Mouse (Mus musculus): ENCODE measurements at regions not wholly inside any gene's neighbourhood (a gene's known extent, or its start where the extent isn't known, plus 50 kb on each side); places are given as distances from the start of the nearest gene placed in this dataset.

DNA sequence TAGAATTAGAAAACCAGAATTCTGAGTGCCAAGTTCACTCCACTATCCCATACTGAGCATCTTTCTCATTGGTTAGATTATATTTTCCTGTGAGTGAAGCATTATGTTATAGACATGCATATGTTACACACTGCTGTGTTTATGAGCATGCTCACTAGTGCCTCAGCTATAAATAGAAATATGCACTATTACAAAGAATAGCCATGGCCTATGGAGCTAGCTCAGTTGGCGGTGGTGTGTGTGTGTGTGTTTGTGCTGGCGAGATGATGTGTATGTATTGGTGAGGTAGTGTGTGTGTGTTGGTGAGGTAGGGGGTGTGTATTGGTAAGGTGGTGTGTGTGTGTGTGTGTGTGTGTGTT is 106.2 kb downstream of the Sec31a start:
- Histone ChIP-seq H3K4me3 (ENCODE audit: low read depth, low read length) (no peak overlapping the region), H3K4me2 (replicated peaks; ENCODE audit: low read depth, low read length) (no peak overlapping the region), H3K9ac (ENCODE audit: low read depth, low read length) (no peak overlapping the region), H3K9me3 (ENCODE audit: control insufficient read depth, low read length) (no peaks in the 10 kb centered on the region), H3K4me1 (replicated peaks; ENCODE audit: control insufficient read depth, insufficient read depth, low read length) (no peaks in the 10 kb centered on the region), H3K36me3 (ENCODE audit: control insufficient read depth, insufficient read depth, low read length) (no peaks in the 10 kb centered on the region), H3K27me3 (ENCODE audit: control insufficient read depth, insufficient read depth, low read length) (no peaks in the 10 kb centered on the region), H3K27ac (ENCODE audit: low read depth, low read length) (no peak overlapping the region)
- no peak for DNase-seq (ENCODE audit: low spot score)
- 88% methylated on average over 2 of the region's 2 CpGs for WGBS
- ATAC-seq (ENCODE audit: low FRiP score), result no peak

DNA sequence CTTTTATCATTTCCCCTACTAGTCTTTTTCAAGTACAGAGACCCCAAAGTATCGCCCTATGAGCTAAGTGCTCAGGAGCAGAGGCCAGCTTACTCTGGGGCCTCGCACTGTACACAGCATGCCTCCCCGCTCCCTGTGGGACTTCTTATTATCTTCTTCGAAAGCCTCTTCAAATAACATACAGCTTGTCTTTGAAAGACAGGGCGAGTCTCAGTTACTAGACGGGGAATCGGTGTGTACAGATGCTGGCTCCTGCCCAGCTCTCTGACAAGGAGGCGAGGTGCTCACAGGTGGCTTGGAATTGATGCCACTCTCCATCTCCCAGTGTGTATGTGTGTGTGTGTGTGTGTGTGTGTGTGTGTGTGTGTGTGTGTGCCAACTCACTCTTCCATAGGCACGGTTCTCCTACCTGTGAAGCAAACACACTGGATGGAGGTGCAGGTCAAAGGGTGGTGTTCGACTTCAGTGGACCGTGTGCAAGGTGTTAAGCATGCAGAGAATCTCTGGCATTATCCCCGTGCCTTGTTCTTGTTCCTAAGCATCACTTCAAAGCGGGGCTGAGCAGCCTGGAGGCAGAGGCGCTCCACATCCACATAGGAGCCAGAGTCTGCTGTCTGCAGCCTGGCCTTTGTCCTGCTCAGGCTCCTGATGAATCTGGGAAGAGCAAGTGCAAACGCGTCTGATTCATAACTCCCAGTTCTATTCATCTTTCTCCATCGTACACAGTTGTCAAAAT is 106.8 kb downstream of the Sec31a start:
- H3K27ac ChIP-seq (ENCODE audit: low read depth, low read length), result no peak overlapping the region
- no peaks in the 10 kb centered on the region for H3K36me3 ChIP-seq (ENCODE audit: control insufficient read depth, insufficient read depth, low read length)
- H3K4me1 ChIP-seq (replicated peaks; ENCODE audit: control insufficient read depth, insufficient read depth, low read length), result no peaks in the 10 kb centered on the region
- H3K9me3 ChIP-seq (ENCODE audit: control insufficient read depth, low read length), result no peaks in the 10 kb centered on the region
- ATAC-seq (ENCODE audit: low FRiP score), result no peak
- WGBS, result 77% methylated on average over 17 of the region's 17 CpGs
- no peak overlapping the region for H3K4me3 ChIP-seq (ENCODE audit: low read depth, low read length)
- H3K4me2 ChIP-seq (replicated peaks; ENCODE audit: low read depth, low read length), result no peak overlapping the region
- no peaks in the 10 kb centered on the region for H3K27me3 ChIP-seq (ENCODE audit: control insufficient read depth, insufficient read depth, low read length)
- no peak overlapping the region for H3K9ac ChIP-seq (ENCODE audit: low read depth, low read length)
- no peak for DNase-seq (ENCODE audit: low spot score)

DNA sequence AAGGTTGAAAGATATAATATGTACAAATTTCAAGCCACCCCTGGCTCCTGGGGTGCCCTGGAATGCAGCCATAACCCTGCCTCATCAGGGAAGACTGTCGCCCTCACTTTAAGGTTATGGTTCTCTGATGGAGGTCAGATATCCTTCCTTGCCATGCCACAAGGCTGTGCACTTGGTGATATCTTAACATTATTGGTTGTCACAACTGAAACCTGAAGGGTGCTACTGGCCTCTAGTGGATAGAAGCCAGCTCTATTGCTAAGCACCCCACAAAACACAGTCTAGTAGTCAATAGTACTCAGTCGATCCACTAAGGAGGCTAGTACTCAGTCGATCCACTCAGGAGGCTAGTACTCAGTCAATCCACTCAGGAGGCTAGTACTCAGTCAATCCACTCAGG is 111.6 kb downstream of the Sec31a start:
- Histone ChIP-seq H3K9ac (ENCODE audit: low read depth, low read length) (no peak overlapping the region), H3K4me1 (replicated peaks; ENCODE audit: control insufficient read depth, insufficient read depth, low read length) (no peaks in the 10 kb centered on the region), H3K9me3 (ENCODE audit: control insufficient read depth, low read length) (no peaks in the 10 kb centered on the region), H3K27me3 (ENCODE audit: control insufficient read depth, insufficient read depth, low read length) (no peaks in the 10 kb centered on the region), H3K4me2 (replicated peaks; ENCODE audit: low read depth, low read length) (no peak overlapping the region), H3K4me3 (ENCODE audit: low read depth, low read length) (no peak overlapping the region), H3K36me3 (ENCODE audit: control insufficient read depth, insufficient read depth, low read length) (no peaks in the 10 kb centered on the region), H3K27ac (ENCODE audit: low read depth, low read length) (no peak overlapping the region)
- 79% methylated on average over 3 of the region's 3 CpGs for WGBS
- ATAC-seq (ENCODE audit: low FRiP score), result no peak
- no peak for DNase-seq (ENCODE audit: low spot score)

DNA sequence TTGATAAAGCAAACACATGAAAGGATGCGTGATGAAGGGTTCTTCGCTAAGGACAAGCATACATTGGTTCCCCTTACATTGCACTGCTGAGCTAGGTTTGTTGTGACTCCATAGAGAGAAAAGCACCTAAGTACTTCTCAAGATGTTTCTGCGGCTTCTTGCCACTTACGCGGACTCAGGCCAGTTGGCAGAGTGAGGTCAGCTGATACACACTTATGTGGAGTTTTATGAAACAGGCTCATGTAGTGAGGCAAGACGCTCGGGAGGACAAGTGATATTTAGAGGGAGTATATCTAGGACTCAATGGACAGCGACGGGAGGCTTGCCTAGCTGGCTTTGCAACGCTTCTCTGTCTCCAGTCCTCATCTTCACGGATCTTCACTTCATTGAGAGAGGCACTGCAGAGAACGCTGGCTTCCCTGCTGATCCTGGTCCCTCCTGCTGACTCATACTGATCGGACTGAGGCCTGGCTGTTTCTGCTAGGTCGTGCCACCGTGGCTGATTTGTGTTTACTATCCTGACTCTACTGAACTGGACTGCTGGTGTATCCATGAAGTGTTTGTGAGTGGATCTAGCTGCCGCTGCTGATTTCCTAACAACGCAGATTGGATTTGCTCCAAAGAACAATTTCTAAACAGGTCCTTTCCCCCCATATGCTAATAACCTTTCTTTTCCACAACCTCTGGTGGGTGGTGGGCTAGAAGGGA is 113.8 kb downstream of the Sec31a start:
- H3K9ac ChIP-seq (ENCODE audit: low read depth, low read length), result no peak overlapping the region
- no peaks in the 10 kb centered on the region for H3K27me3 ChIP-seq (ENCODE audit: control insufficient read depth, insufficient read depth, low read length)
- no peaks in the 10 kb centered on the region for H3K36me3 ChIP-seq (ENCODE audit: control insufficient read depth, insufficient read depth, low read length)
- ATAC-seq (ENCODE audit: low FRiP score), result no peak
- no peak overlapping the region for H3K4me2 ChIP-seq (replicated peaks; ENCODE audit: low read depth, low read length)
- no peaks in the 10 kb centered on the region for H3K9me3 ChIP-seq (ENCODE audit: control insufficient read depth, low read length)
- no peak overlapping the region for H3K27ac ChIP-seq (ENCODE audit: low read depth, low read length)
- DNase-seq (ENCODE audit: low spot score), result no peak
- H3K4me3 ChIP-seq (ENCODE audit: low read depth, low read length), result no peak overlapping the region
- H3K4me1 ChIP-seq (replicated peaks; ENCODE audit: control insufficient read depth, insufficient read depth, low read length), result no peaks in the 10 kb centered on the region
- WGBS, result 77% methylated on average over 17 of the region's 17 CpGs

DNA sequence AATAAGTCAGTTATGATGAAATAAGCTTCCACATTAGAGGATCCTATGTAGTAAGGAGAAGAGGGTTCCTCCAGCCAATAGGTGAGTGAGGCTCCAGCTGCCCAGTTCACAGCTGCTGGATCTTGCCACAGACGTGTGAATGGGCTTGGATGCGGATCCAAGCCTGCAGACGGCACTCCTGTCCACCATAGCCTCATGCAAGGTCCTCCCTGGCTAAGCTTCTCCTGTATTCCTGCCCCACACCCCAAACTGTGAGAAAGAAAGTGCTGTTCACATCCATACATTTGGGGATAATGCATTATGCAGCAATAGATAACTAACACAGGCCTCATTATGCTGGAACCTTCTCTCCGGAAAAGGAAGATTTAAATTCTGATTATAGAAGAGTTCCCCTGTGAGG is 116.9 kb downstream of the Sec31a start:
- WGBS, result 95% methylated on average over 4 of the region's 4 CpGs
- H3K9ac ChIP-seq (ENCODE audit: low read depth, low read length), result no peak overlapping the region

DNA sequence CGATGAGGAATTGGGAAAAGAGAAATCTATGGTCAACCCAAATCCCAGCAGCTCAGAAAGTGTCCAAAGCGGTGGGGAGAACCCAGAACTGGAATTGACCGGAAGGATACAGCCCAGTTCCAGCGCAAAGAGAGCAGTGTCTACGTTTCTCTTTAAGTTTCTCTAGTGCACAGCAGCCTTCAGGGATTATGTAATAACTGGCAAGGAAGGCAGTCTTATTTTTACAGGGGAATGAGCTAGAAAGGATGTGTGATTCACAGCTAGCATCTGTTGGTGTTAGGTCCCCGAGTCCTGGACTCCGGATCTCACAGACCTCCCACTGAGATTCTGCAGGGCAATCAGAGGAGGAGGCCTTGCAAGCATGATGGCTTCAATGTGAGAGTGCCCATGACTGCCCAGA is 121.8 kb downstream of the Sec31a start:
- Histone ChIP-seq H3K27ac (ENCODE audit: low read depth, low read length) (no peak overlapping the region), H3K27me3 (ENCODE audit: control insufficient read depth, insufficient read depth, low read length) (no peaks in the 10 kb centered on the region), H3K9ac (ENCODE audit: low read depth, low read length) (no peak overlapping the region), H3K36me3 (ENCODE audit: control insufficient read depth, insufficient read depth, low read length) (no peaks in the 10 kb centered on the region), H3K4me2 (replicated peaks; ENCODE audit: low read depth, low read length) (no peak overlapping the region), H3K4me1 (replicated peaks; ENCODE audit: control insufficient read depth, insufficient read depth, low read length) (no peaks in the 10 kb centered on the region), H3K9me3 (ENCODE audit: control insufficient read depth, low read length) (no peaks in the 10 kb centered on the region), H3K4me3 (ENCODE audit: low read depth, low read length) (no peak overlapping the region)
- no peak for DNase-seq (ENCODE audit: low spot score)
- 79% methylated on average over 7 of the region's 7 CpGs for WGBS
- no peak for ATAC-seq (ENCODE audit: low FRiP score)

More for the DNA sequence above, 116.9 kb downstream of the Sec31a start:
- no peak for ATAC-seq (ENCODE audit: low FRiP score)
- no peaks in the 10 kb centered on the region for H3K27me3 ChIP-seq (ENCODE audit: control insufficient read depth, insufficient read depth, low read length)
- H3K9me3 ChIP-seq (ENCODE audit: control insufficient read depth, low read length), result no peaks in the 10 kb centered on the region
- DNase-seq (ENCODE audit: low spot score), result no peak
- H3K36me3 ChIP-seq (ENCODE audit: control insufficient read depth, insufficient read depth, low read length), result no peaks in the 10 kb centered on the region
- no peak overlapping the region for H3K4me2 ChIP-seq (replicated peaks; ENCODE audit: low read depth, low read length)
- no peak overlapping the region for H3K4me3 ChIP-seq (ENCODE audit: low read depth, low read length)
- no peak overlapping the region for H3K27ac ChIP-seq (ENCODE audit: low read depth, low read length)
- H3K4me1 ChIP-seq (replicated peaks; ENCODE audit: control insufficient read depth, insufficient read depth, low read length), result no peaks in the 10 kb centered on the region

DNA sequence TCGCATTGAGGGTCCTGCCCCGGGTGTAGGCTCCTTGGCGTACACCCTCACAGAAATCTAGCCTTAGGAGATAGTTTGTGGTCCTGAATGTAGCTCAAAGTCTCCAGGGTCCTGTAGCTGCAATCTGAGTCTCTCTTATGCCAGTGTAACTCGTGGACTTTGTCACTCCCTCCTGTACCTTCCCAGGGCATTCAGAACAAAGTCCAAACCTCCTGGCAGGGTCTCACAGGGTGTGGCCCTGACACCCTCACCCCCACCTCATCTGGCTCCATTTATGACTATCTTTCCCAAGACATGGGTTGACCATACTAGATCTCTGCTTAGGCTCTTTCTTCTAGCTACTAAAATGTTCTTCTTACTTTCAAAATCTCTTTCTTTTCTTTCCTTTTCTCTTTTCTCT is 120.6 kb upstream of the Tmem150c start:
- DNase-seq (ENCODE audit: low spot score) (no peak), ATAC-seq (ENCODE audit: low FRiP score) (no peak)
- Histone ChIP-seq H3K4me3 (ENCODE audit: low read depth, low read length) (no peak overlapping the region), H3K4me2 (replicated peaks; ENCODE audit: low read depth, low read length) (no peak overlapping the region), H3K9ac (ENCODE audit: low read depth, low read length) (no peak overlapping the region), H3K9me3 (ENCODE audit: control insufficient read depth, low read length) (no peaks in the 10 kb centered on the region), H3K27ac (ENCODE audit: low read depth, low read length) (no peak overlapping the region), H3K4me1 (replicated peaks; ENCODE audit: control insufficient read depth, insufficient read depth, low read length) (no peaks in the 10 kb centered on the region), H3K27me3 (ENCODE audit: control insufficient read depth, insufficient read depth, low read length) (no peaks in the 10 kb centered on the region), H3K36me3 (ENCODE audit: control insufficient read depth, insufficient read depth, low read length) (no peaks in the 10 kb centered on the region)
- 87% methylated on average over 4 of the region's 4 CpGs for WGBS

DNA sequence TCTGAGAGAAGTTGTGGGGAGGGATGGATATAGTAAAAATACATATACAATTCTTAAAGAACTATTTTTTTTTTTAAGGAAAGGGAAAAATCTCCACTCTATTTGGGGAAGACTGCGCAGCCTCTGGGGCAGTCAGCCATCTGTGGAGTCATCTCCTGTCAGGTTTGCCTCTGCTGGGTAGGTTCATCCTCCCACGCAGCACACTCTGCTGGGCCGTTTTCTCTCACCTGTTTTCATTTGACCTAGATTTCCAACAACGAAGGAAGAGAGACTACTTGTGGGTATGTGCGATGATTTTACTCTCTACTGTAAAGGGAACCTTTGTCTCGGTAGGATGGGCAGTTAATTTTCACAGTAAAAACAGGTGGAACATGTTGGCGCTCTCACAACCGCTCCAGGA is 119.9 kb upstream of the Tmem150c start:
- Histone ChIP-seq H3K4me2 (replicated peaks; ENCODE audit: low read depth, low read length) (no peak overlapping the region), H3K9ac (ENCODE audit: low read depth, low read length) (no peak overlapping the region), H3K4me3 (ENCODE audit: low read depth, low read length) (no peak overlapping the region), H3K4me1 (replicated peaks; ENCODE audit: control insufficient read depth, insufficient read depth, low read length) (no peaks in the 10 kb centered on the region), H3K36me3 (ENCODE audit: control insufficient read depth, insufficient read depth, low read length) (no peaks in the 10 kb centered on the region), H3K27me3 (ENCODE audit: control insufficient read depth, insufficient read depth, low read length) (no peaks in the 10 kb centered on the region), H3K9me3 (ENCODE audit: control insufficient read depth, low read length) (no peaks in the 10 kb centered on the region), H3K27ac (ENCODE audit: low read depth, low read length) (no peak overlapping the region)
- DNase-seq (ENCODE audit: low spot score), result no peak
- no peak for ATAC-seq (ENCODE audit: low FRiP score)
- 93% methylated on average over 8 of the region's 8 CpGs for WGBS

DNA sequence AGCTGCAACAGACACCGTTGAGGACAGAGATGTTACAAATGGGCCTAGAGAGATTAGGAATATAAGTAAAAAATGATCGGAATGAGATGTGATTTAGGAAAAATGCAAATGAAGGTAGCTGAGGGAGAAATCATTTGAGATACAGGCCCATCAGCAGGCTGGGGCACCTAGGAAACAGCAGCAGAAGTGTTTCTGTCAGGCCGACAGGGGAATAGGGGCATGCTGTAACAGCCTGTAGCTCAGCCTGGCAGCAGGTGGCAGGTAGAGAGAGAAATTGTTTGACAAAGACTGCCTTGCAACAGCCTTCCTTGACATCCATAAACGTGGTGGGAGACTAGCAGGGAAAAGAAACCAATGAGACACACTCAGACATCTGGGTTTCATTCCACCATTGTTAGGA is 115.1 kb upstream of the Tmem150c start:
- H3K36me3 ChIP-seq (ENCODE audit: control insufficient read depth, insufficient read depth, low read length), result no peaks in the 10 kb centered on the region
- WGBS, result 68% methylated on average over 4 of the region's 4 CpGs
- H3K27me3 ChIP-seq (ENCODE audit: control insufficient read depth, insufficient read depth, low read length), result no peaks in the 10 kb centered on the region
- no peaks in the 10 kb centered on the region for H3K9me3 ChIP-seq (ENCODE audit: control insufficient read depth, low read length)
- H3K4me1 ChIP-seq (replicated peaks; ENCODE audit: control insufficient read depth, insufficient read depth, low read length), result no peaks in the 10 kb centered on the region
- no peak overlapping the region for H3K9ac ChIP-seq (ENCODE audit: low read depth, low read length)
- no peak overlapping the region for H3K4me2 ChIP-seq (replicated peaks; ENCODE audit: low read depth, low read length)
- no peak for ATAC-seq (ENCODE audit: low FRiP score)
- no peak overlapping the region for H3K27ac ChIP-seq (ENCODE audit: low read depth, low read length)
- no peak overlapping the region for H3K4me3 ChIP-seq (ENCODE audit: low read depth, low read length)
- DNase-seq (ENCODE audit: low spot score), result no peak

All from hindbrain, embryonic 11.5 days (tissue).